Mouse (Mus musculus): ENCODE measurements around the gene Dot1l.

GRCm38 (mm10) chr10:80757717-80758116 lies 2.7 kb downstream of the Dot1l start:
- TF ChIP-seq CTCF (IDR thresholded peaks at IDR 0.05; ENCODE audit: borderline replicate concordance, insufficient read depth, low read length) (peak; percentile 65; the same call in 1 of the 2 replicates), POLR2A (IDR thresholded peaks at IDR 0.05; ENCODE audit: low read depth, low read length) (no peak)

Data from embryonic fibroblast, embryonic 13.5 days (primary cell).